ENCODE assay signal across 8 mouse cellular contexts in genomic region chr8:93661739-93662138, GRCm38 (mm10).
A peak's percentile ranks its signal among the peaks of the same experiment; 100 is the strongest.
DNase-seq lines count a peak whose midpoint lies in the region; ATAC-seq and TF ChIP-seq lines count a peak whose summit lies in the region.

No protein-coding gene starts in this region.

- TF ChIP-seq CTCF in hindbrain, postnatal 0 days (IDR thresholded peaks at IDR 0.05; ENCODE audit: low read depth), result peak; percentile 92

- 2% methylated on average over 15 of the region's 15 CpGs for WGBS in hindbrain, postnatal 0 days

- H3K4me2 ChIP-seq in hindbrain, postnatal 0 days (ENCODE audit: low read depth, low read length), result peak overlapping the region; percentile 60

- H3K4me1 ChIP-seq in hindbrain, postnatal 0 days (ENCODE audit: insufficient read depth, low read length), result no peaks in the 10 kb centered on the region; the same call in 1 of the 2 replicates

- H3K4me3 ChIP-seq in hindbrain, postnatal 0 days (ENCODE audit: low read length), result peak overlapping the region; percentile 22

- DNase-seq in adipocyte (ENCODE audit: low spot score), result peak; percentile 57
- DNase-seq in cerebellum, postnatal 4 days (ENCODE audit: low spot score in 2 of 2), result peak; percentile 66 to 81
- peak; percentile 43 to 53 for DNase-seq in gastrocnemius, adult 8-10 months (ENCODE audit: low spot score in 2 of 2)
- DNase-seq in hindbrain, postnatal 0 days (ENCODE audit: low spot score), result peak; percentile 91
- DNase-seq in left cerebral cortex, adult 18-20 months (ENCODE audit: low spot score in 2 of 2), result peak; percentile 85 to 87
- DNase-seq in lung, postnatal 36 days, result peak; percentile 80
- DNase-seq in right cerebral cortex, postnatal 10 days (ENCODE audit: low spot score in 2 of 2), result peak; percentile 89 to 90

- H3K9me3 ChIP-seq in hindbrain, postnatal 0 days (ENCODE audit: low read length), result no peaks in the 10 kb centered on the region

- H3K27me3 ChIP-seq in hindbrain, postnatal 0 days (ENCODE audit: insufficient read depth, low read length), result no peaks in the 10 kb centered on the region

- ATAC-seq in hindbrain, postnatal 0 days, result peak; percentile 95
- no peak for ATAC-seq in erythroid progenitor cell, adult 5-6 weeks (replicated peaks; ENCODE audit: low FRiP score, poor library complexity, severe bottlenecking)

- H3K36me3 ChIP-seq in hindbrain, postnatal 0 days (ENCODE audit: insufficient read depth, low read length), result no peaks in the 10 kb centered on the region

- H3K27ac ChIP-seq in hindbrain, postnatal 0 days, result no peak overlapping the region

- H3K9ac ChIP-seq in hindbrain, postnatal 0 days (replicated peaks; ENCODE audit: low read length), result no peak overlapping the region
